Comparison of ENCODE assay signal across 12 mouse cellular contexts in genomic region chr3:118063679-118064078, GRCm38 (mm10).
DNase-seq lines count a peak whose midpoint lies in the region; TF ChIP-seq lines count a peak whose summit lies in the region.
"Had no signal": no experiment of that assay in that cellular context is flagged by ENCODE, and none has a peak within 500 bp of the region (broad histone marks: within the 10 kb centered on the region; RNA-seq: fewer than 3 reads in every experiment).

No protein-coding gene starts in this region.

- no peak for TF ChIP-seq POLR2A in brain, embryonic 14.5 days (IDR thresholded peaks at IDR 0.05; ENCODE audit: borderline replicate concordance, extremely low read depth, insufficient read depth, insufficient read length, poor library complexity, severe bottlenecking)

- DNase-seq in layer of hippocampus, adult 9-10 months (ENCODE audit: low spot score), result peak; percentile 9
- DNase-seq in layer of hippocampus, adult 8-10 months (ENCODE audit: low spot score in 2 of 2), result no peak
- DNase-seq in 3134 (ENCODE audit: extremely low read depth, insufficient read length, low spot score) (peak; percentile 21), 3T3-L1 (ENCODE audit: low read depth, low spot score) (peak; percentile 49)
- DNase-seq in brain, embryonic 14.5 days (ENCODE audit: low read depth), result peak; percentile 65
- no peak for DNase-seq in heart, postnatal 10 days
- no peak for DNase-seq in embryo, embryonic 10.5 days (ENCODE audit: low spot score)
- DNase-seq in testis, postnatal 14 days (ENCODE audit: low spot score), result no peak
- DNase-seq: kidney, adult 9 months; kidney, postnatal 4 days; spleen, adult 18-20 months; thymus, adult 2 months had no signal

- intact Hi-C loops in heart, postnatal 10 days (cut with DNase I), result no loop called here

- no peak for TF ChIP-seq CTCF in brain, embryonic 14.5 days (IDR thresholded peaks at IDR 0.05; ENCODE audit: borderline replicate concordance, extremely low read depth, insufficient read depth, insufficient read length)

Comparison
In these comparisons a context has a peak if more than half of its experiments do, and no peak if none do; other contexts are left out.
1. DNase-seq: peak in layer of hippocampus, adult 9-10 months (single experiment), 3134 (single experiment), 3T3-L1 (single experiment) and brain, embryonic 14.5 days (single experiment); none in layer of hippocampus, adult 8-10 months (0 of 2), heart, postnatal 10 days (0 of 2), embryo, embryonic 10.5 days (single experiment) and testis, postnatal 14 days (single experiment).